Comparison of ENCODE assay signal across 8 mouse cellular contexts in the genomic region with DNA sequence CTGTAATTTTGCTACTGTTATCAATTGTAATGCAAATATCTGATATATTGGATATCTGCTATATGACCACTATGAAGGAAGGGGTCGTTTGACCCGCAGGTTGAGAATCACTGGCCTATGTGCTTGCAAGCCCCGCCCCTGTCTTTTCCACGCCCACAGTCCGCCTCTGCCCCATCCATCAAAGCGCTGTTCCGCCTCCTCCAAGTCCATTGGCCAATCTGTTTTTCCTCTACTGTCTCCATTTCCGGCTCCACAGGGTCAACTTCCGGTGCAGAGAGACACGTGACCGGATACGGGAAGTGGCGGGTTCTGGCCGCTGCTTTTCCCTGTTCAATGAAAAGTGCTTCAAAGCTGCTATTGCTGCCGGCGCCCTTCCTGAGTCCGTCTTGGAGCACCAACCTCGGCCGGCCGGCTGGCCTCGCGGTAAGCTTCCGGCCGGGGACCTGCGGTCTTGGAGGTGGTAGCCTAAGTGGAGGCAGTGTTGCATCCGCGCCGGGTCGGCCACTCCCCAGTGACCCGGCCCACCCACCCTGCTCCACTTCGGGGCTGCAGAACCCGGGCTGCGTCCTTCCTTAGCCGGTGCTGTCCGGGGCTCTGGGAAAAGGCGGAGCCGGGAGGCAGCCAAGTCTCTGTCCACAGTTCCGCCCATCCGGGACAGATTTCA. TPM values are rescaled to one million over a fixed set of nuclear protein-coding genes. Genes with fewer than 3 reads are reported as not detected.
DNase-seq lines count a peak whose midpoint lies in the region; ATAC-seq and TF ChIP-seq lines count a peak whose summit lies in the region.

TSS of gene Exoc1 (plus strand) at position 272 of the 664 bp plus-strand sequence.

- H3K4me3 ChIP-seq in embryonic facial prominence, embryonic 14.5 days (ENCODE audit: low read depth, low read length): peak within 1 kb of the TSS; percentile 90
- peak within 1 kb of the TSS; percentile 94 for H3K4me3 ChIP-seq in heart, adult 2 months
- H3K4me3 ChIP-seq in limb, embryonic 13.5 days: peak within 1 kb of the TSS; percentile 92
- H3K4me3 ChIP-seq in midbrain, embryonic 16.5 days (ENCODE audit: low read depth, low read length): peak within 1 kb of the TSS; percentile 90

- H3K4me1 ChIP-seq in embryonic facial prominence, embryonic 14.5 days (ENCODE audit: control insufficient read depth, insufficient read depth, low read length): peaks cover 6% of the 10 kb centered on the region; the same call in 1 of the 2 replicates
- H3K4me1 ChIP-seq in heart, adult 2 months (ENCODE audit: control insufficient read depth, insufficient read depth, low read length): peaks cover 5% of the 10 kb centered on the region
- peaks cover 10% of the 10 kb centered on the region for H3K4me1 ChIP-seq in limb, embryonic 13.5 days
- H3K4me1 ChIP-seq in midbrain, embryonic 16.5 days (ENCODE audit: control insufficient read depth, insufficient read depth, low read length): peaks cover 15% of the 10 kb centered on the region

- 0 out of 2 replicates have a peak, but pooled peaks cover 6% of the 10 kb centered on the region for H3K36me3 ChIP-seq in embryonic facial prominence, embryonic 14.5 days (ENCODE audit: control insufficient read depth, insufficient read depth, low read length)
- no peaks in the 10 kb centered on the region; the same call in none of the 2 replicates for H3K36me3 ChIP-seq in heart, adult 2 months (ENCODE audit: control insufficient read depth, insufficient read depth, low read length)
- peaks cover 9% of the 10 kb centered on the region for H3K36me3 ChIP-seq in limb, embryonic 13.5 days
- H3K36me3 ChIP-seq in midbrain, embryonic 16.5 days (ENCODE audit: control insufficient read depth, insufficient read depth, low read length): 0 out of 2 replicates have a peak, but pooled peaks cover 3% of the 10 kb centered on the region

- no peak for TF ChIP-seq CTCF in heart, adult 2 months (IDR thresholded peaks at IDR 0.05)

- peak; percentile 37; the same call in 1 of the 2 replicates for TF ChIP-seq POLR2A in heart, adult 2 months (IDR thresholded peaks at IDR 0.05; ENCODE audit: insufficient read depth, low read depth, low read length)

- peak within 1 kb of the TSS; percentile 93 for H3K4me2 ChIP-seq in embryonic facial prominence, embryonic 14.5 days (ENCODE audit: low read depth, low read length)
- peak within 1 kb of the TSS; percentile 93 for H3K4me2 ChIP-seq in limb, embryonic 13.5 days (replicated peaks)
- H3K4me2 ChIP-seq in midbrain, embryonic 16.5 days (ENCODE audit: low read length): peak within 1 kb of the TSS; percentile 91

- H3K79me2 ChIP-seq in heart, adult 2 months (replicated peaks; ENCODE audit: control insufficient read depth, insufficient read depth, low read length): no peaks in the 10 kb centered on the region

- peak; percentile 55; the same call in 1 of the 2 replicates for TF ChIP-seq EP300 in heart, adult 2 months (IDR thresholded peaks at IDR 0.05; ENCODE audit: insufficient read depth, low read depth, low read length)

- peak within 1 kb of the TSS; percentile 81 for H3K9ac ChIP-seq in embryonic facial prominence, embryonic 14.5 days (ENCODE audit: low read depth, low read length)
- peak within 1 kb of the TSS; percentile 78 for H3K9ac ChIP-seq in heart, adult 2 months (ENCODE audit: low read depth, low read length)
- H3K9ac ChIP-seq in limb, embryonic 13.5 days: peak within 1 kb of the TSS; percentile 75
- H3K9ac ChIP-seq in midbrain, embryonic 16.5 days (ENCODE audit: low read depth, low read length): peak within 1 kb of the TSS; percentile 86

- no peaks in the 10 kb centered on the region for H3K9me3 ChIP-seq in embryonic facial prominence, embryonic 14.5 days (ENCODE audit: control insufficient read depth, low read length)
- no peaks in the 10 kb centered on the region for H3K9me3 ChIP-seq in limb, embryonic 13.5 days
- H3K9me3 ChIP-seq in midbrain, embryonic 16.5 days (replicated peaks; ENCODE audit: control insufficient read depth, low read length, poor library complexity, severe bottlenecking): no peaks in the 10 kb centered on the region

- under 1% methylated on average over 27 of the region's 39 CpGs for WGBS in embryonic facial prominence, embryonic 14.5 days
- under 1% methylated on average over 38 of the region's 39 CpGs for WGBS in heart, adult 2 months
- 1% methylated on average over 39 of the region's 39 CpGs for WGBS in limb, embryonic 13.5 days
- WGBS in midbrain, embryonic 16.5 days: under 1% methylated on average over 39 of the region's 39 CpGs

- intact Hi-C loops in heart, adult 2 months (cut with DNase I): loop anchor here (5.0 kb wide), 2 partner anchors 58 to 387 kb away; partner anchors contain the start of genes Cep135 and Srd5a3

- no peaks in the 10 kb centered on the region for H3K27me3 ChIP-seq in embryonic facial prominence, embryonic 14.5 days (replicated peaks; ENCODE audit: control insufficient read depth, insufficient read depth, low read length)
- H3K27me3 ChIP-seq in heart, adult 2 months (ENCODE audit: control insufficient read depth, insufficient read depth, low read length): no peaks in the 10 kb centered on the region
- 0 out of 2 replicates have a peak, but pooled peaks cover 6% of the 10 kb centered on the region for H3K27me3 ChIP-seq in limb, embryonic 13.5 days
- H3K27me3 ChIP-seq in midbrain, embryonic 16.5 days (ENCODE audit: control insufficient read depth, insufficient read depth, low read depth, low read length): no peaks in the 10 kb centered on the region

- peak; percentile 100 for ATAC-seq in embryonic facial prominence, embryonic 14.5 days (ENCODE audit: low read depth)
- ATAC-seq in limb, embryonic 13.5 days (ENCODE audit: low FRiP score, low read depth): peak; percentile 100
- ATAC-seq in midbrain, embryonic 16.5 days: peak; percentile 100

- peak; percentile 99 for DNase-seq in 3T3-L1 (ENCODE audit: low read depth, low spot score)
- DNase-seq in adrenal gland, postnatal 4 days (ENCODE audit: low spot score in 2 of 2): peak; percentile 62 to 88
- peak; percentile 98 for DNase-seq in embryonic facial prominence, embryonic 14.5 days (ENCODE audit: low spot score)
- peak; percentile 94 for DNase-seq in heart, adult 2 months
- peak; percentile 95 to 96 for DNase-seq in kidney, adult 8-10 months
- peak; percentile 77 to 94 for DNase-seq in spleen, postnatal 10 days (ENCODE audit: low spot score in 2 of 2)

- peak within 1 kb of the TSS; percentile 71 for H3K27ac ChIP-seq in embryonic facial prominence, embryonic 14.5 days (replicated peaks; ENCODE audit: low read depth, low read length)
- H3K27ac ChIP-seq in heart, adult 2 months: peak within 1 kb of the TSS; percentile 78
- H3K27ac ChIP-seq in limb, embryonic 13.5 days: peak within 1 kb of the TSS; percentile 63; the same call in 1 of the 2 replicates
- H3K27ac ChIP-seq in midbrain, embryonic 16.5 days (ENCODE audit: low read length): peak within 1 kb of the TSS; percentile 83

RNA-seq across cellular contexts. Expression of gene Exoc1, which starts in this region (rescaled TPM):
- total RNA-seq in adrenal gland, postnatal 4 days (2021): 10 to 100 TPM; 76.9 to 77.7 TPM
- polyA plus RNA-seq in embryonic facial prominence, embryonic 14.5 days (2014; fragmentation: Nextera tagmentation; extraction: Ambion mirVana): 27.5 and 33.1 TPM in 2 replicates
- total RNA-seq in heart, adult 2 months (2021): 10 to 100 TPM; 11.2 to 15.2 TPM
- 9.0 and 13.9 TPM in 2 replicates for polyA plus RNA-seq in heart, adult 2 months (2012; rRNA removed)
- polyA plus RNA-seq in limb, embryonic 13.5 days (2015; fragmentation: Nextera tagmentation; extraction: Ambion mirVana): 36.4 and 36.8 TPM in 2 replicates
- polyA plus RNA-seq in midbrain, embryonic 16.5 days (2015; fragmentation: Nextera tagmentation; extraction: Ambion mirVana): 59.4 and 61.5 TPM in 2 replicates

Comparison
In these comparisons a context has a peak if more than half of its experiments do, and no peak if none do; other contexts are left out.
1. Peak in every context shown above with its lines: DNase-seq, ATAC-seq, H3K4me3 ChIP-seq and H3K27ac ChIP-seq.
2. RNA of gene Exoc1 (total RNA-seq): 76.9 to 77.7 TPM in adrenal gland, postnatal 4 days; 11.2 to 15.2 TPM in heart, adult 2 months; every median in the first group is over 4 times any median in the second.